Mouse (Mus musculus) ES-Bruce4 (cell line): ENCODE measurements around the gene 4930522H14Rik. TPM values are rescaled to one million over a fixed set of nuclear protein-coding genes. Genes with fewer than 3 reads are reported as not detected.

Experiments used
- H3K27ac ChIP-seq: 2 replicates; pipeline ENCODE4 v1.5.1; 2012; ENCODE audit warnings: low read length, inconsistent platforms; ENCODE audit not compliant: insufficient read depth
- H3K27me3 ChIP-seq: 2 replicates; pipeline ENCODE4 v1.6.1; 2012; ENCODE audit warnings: mild to moderate bottlenecking, low read length, inconsistent platforms; ENCODE audit not compliant: control insufficient read depth, poor library complexity, insufficient read depth, severe bottlenecking
- H3K36me3 ChIP-seq: 2 replicates; pipeline ENCODE4 v1.6.1; 2012; ENCODE audit warnings: inconsistent platforms, mild to moderate bottlenecking, low read length, moderate library complexity; ENCODE audit not compliant: control insufficient read depth, poor library complexity, insufficient read depth, severe bottlenecking
- H3K4me1 ChIP-seq: one replicate; pipeline ENCODE4 v1.8.1; 2011; ENCODE audit warnings: low read length; ENCODE audit not compliant: control insufficient read depth, insufficient read depth
- H3K4me3 ChIP-seq: 2 replicates; pipeline ENCODE4 v1.5.1; 2011; ENCODE audit warnings: low read depth, mild to moderate bottlenecking, low read length
- H3K9ac ChIP-seq: 2 replicates; pipeline ENCODE4 v1.6.1; 2012; ENCODE audit warnings: low read depth, mild to moderate bottlenecking, inconsistent platforms; ENCODE audit not compliant: poor library complexity, severe bottlenecking
- H3K9me3 ChIP-seq: replicated peaks from 2 replicates; pipeline ENCODE4 v1.6.1; 2012; ENCODE audit warnings: mild to moderate bottlenecking, low read length, inconsistent platforms; ENCODE audit not compliant: control insufficient read depth, poor library complexity, insufficient read depth, severe bottlenecking
- CTCF ChIP-seq: IDR thresholded peaks from one replicate; pipeline ENCODE4 v1.8.1; 2011; ENCODE audit warnings: low read depth, low read length
- EP300 ChIP-seq: IDR thresholded peaks from 2 replicates; pipeline ENCODE4 v1.6.1; 2011; ENCODE audit warnings: low read depth, low read length; ENCODE audit not compliant: insufficient read depth
- POLR2A ChIP-seq: IDR thresholded peaks from one replicate; pipeline ENCODE4 v1.8.1; 2011; ENCODE audit warnings: low read length; ENCODE audit not compliant: insufficient read depth
- polyA plus RNA-seq: library from polyadenylated mRNA; stranded (reverse); fragments of >200 nt; gene quantifications from 2 replicates; pipeline ENCODE4 v1.2.4, GENCODE M21; 2011; ENCODE audit warnings: low read depth; ENCODE audit not compliant: missing spikeins, insufficient read depth, insufficient read length

4930522H14Rik gene
- polyA plus RNA-seq, 1 experiment = not detected

GRCm38 (mm10) chr4:109530245-109530816 is 766 bp downstream of the 4930522H14Rik start:
- H3K27ac ChIP-seq = no peak overlapping the region
- H3K4me1 ChIP-seq = no peaks in the 10 kb centered on the region
- H3K9me3 ChIP-seq = no peaks in the 10 kb centered on the region
- H3K27me3 ChIP-seq = no peaks in the 10 kb centered on the region
- no peak for TF ChIP-seq POLR2A
- no peak for TF ChIP-seq EP300
- TF ChIP-seq CTCF = no peak
- H3K36me3 ChIP-seq = no peaks in the 10 kb centered on the region
- no peak overlapping the region for H3K9ac ChIP-seq
- H3K4me3 ChIP-seq = no peak overlapping the region

- H3K9me3 ChIP-seq = no peaks in the 10 kb centered on the region
- TF ChIP-seq CTCF (no peak), EP300 (no peak), POLR2A (no peak)
- H3K9ac ChIP-seq = no peak overlapping the region
- H3K27ac ChIP-seq = no peak overlapping the region
- H3K4me1 ChIP-seq = no peaks in the 10 kb centered on the region
- H3K4me3 ChIP-seq = no peak overlapping the region
- no peaks in the 10 kb centered on the region for H3K36me3 ChIP-seq
- H3K27me3 ChIP-seq = no peaks in the 10 kb centered on the region
These were observed 26.2 kb downstream of the 4930522H14Rik start for GRCm38 (mm10) chr4:109504885-109505284.

- no peak for TF ChIP-seq POLR2A
- no peak for TF ChIP-seq CTCF
- TF ChIP-seq EP300 = no peak
- H3K9me3 ChIP-seq = no peaks in the 10 kb centered on the region
- H3K36me3 ChIP-seq = no peaks in the 10 kb centered on the region
- H3K27me3 ChIP-seq = no peaks in the 10 kb centered on the region
- H3K4me1 ChIP-seq = no peaks in the 10 kb centered on the region
- no peak overlapping the region for H3K9ac ChIP-seq
- no peak overlapping the region for H3K4me3 ChIP-seq
- H3K27ac ChIP-seq = no peak overlapping the region
These were observed 32.6 kb downstream of the 4930522H14Rik start for GRCm38 (mm10) chr4:109498476-109498875.

GRCm38 (mm10) chr4:109493581-109493980 is 37.5 kb downstream of the 4930522H14Rik start:
- no peak overlapping the region for H3K4me3 ChIP-seq
- H3K36me3 ChIP-seq = no peaks in the 10 kb centered on the region
- no peaks in the 10 kb centered on the region for H3K9me3 ChIP-seq
- H3K27ac ChIP-seq = no peak overlapping the region
- H3K9ac ChIP-seq = no peak overlapping the region
- TF ChIP-seq CTCF (no peak), POLR2A (no peak), EP300 (no peak)
- H3K27me3 ChIP-seq = no peaks in the 10 kb centered on the region
- no peaks in the 10 kb centered on the region for H3K4me1 ChIP-seq

- H3K27ac ChIP-seq = no peak overlapping the region
- H3K9me3 ChIP-seq = no peaks in the 10 kb centered on the region
- H3K36me3 ChIP-seq = no peaks in the 10 kb centered on the region
- no peak overlapping the region for H3K4me3 ChIP-seq
- no peaks in the 10 kb centered on the region for H3K4me1 ChIP-seq
- TF ChIP-seq POLR2A (no peak), EP300 (no peak), CTCF (no peak)
- no peaks in the 10 kb centered on the region for H3K27me3 ChIP-seq
- H3K9ac ChIP-seq = no peak overlapping the region
These were observed 42.3 kb downstream of the 4930522H14Rik start for GRCm38 (mm10) chr4:109488812-109489211.

- Histone ChIP-seq H3K36me3 (no peaks in the 10 kb centered on the region), H3K27me3 (no peaks in the 10 kb centered on the region), H3K27ac (no peak within 1 kb of the TSS), H3K9me3 (no peaks in the 10 kb centered on the region), H3K4me1 (no peaks in the 10 kb centered on the region), H3K9ac (no peak within 1 kb of the TSS), H3K4me3 (no peak within 1 kb of the TSS)
- no peak for TF ChIP-seq CTCF
- no peak for TF ChIP-seq EP300
- no peak for TF ChIP-seq POLR2A
These were observed 46.5 kb downstream of the 4930522H14Rik start, which contains the start of gene Rnf11 for GRCm38 (mm10) chr4:109484621-109485020. Gene Rnf11, minus strand, starts transcription at chr4:109484728.
